Mouse (Mus musculus) lung, embryonic 14.5 days (tissue): Measurements from ENCODE around the gene Recql5. TPM values are rescaled to one million over a fixed set of nuclear protein-coding genes. Genes with fewer than 3 reads are reported as not detected.

ENCODE experiments used
- ATAC-seq: fragments of 200-750 bp; cut with Nextera tagmentation; 2 replicates; pipeline ENCODE4 v1.8.0; 2017; ENCODE audit warnings: mild to moderate bottlenecking, moderate TSS enrichment, moderate library complexity; ENCODE audit not compliant: insufficient read depth
- DNase-seq: peaks from one replicate; pipeline ENCODE4 v3.0.0-alpha.2; 2015
- H3K27ac ChIP-seq: fragments of 300-500 bp; sonication (generic); 2 replicates; pipeline ENCODE4 v1.5.1; 2014; ENCODE audit warnings: low read depth, mild to moderate bottlenecking, moderate library complexity
- H3K27me3 ChIP-seq: fragments of 300-500 bp; sonication (generic); 2 replicates; pipeline ENCODE4 v1.6.1; 2014; ENCODE audit warnings: low read length, control low read depth; ENCODE audit not compliant: insufficient read depth
- H3K36me3 ChIP-seq: fragments of 300-500 bp; sonication (generic); 2 replicates; pipeline ENCODE4 v1.6.1; 2014; ENCODE audit warnings: control low read depth; ENCODE audit not compliant: insufficient read depth
- H3K4me1 ChIP-seq: fragments of 300-500 bp; sonication (generic); 2 replicates; pipeline ENCODE4 v1.6.1; 2014; ENCODE audit warnings: antibody characterized with exemption, control low read depth; ENCODE audit not compliant: insufficient read depth
- H3K4me2 ChIP-seq: fragments of 300-500 bp; sonication (generic); 2 replicates; pipeline ENCODE4 v1.6.1; 2014; ENCODE audit warnings: mild to moderate bottlenecking
- H3K4me3 ChIP-seq: fragments of 300-500 bp; sonication (generic); 2 replicates; pipeline ENCODE4 v1.5.1; 2014; ENCODE audit warnings: low read depth, low read length
- H3K9ac ChIP-seq: fragments of 300-500 bp; sonication (generic); 2 replicates; pipeline ENCODE4 v1.6.1; 2014
- H3K9me3 ChIP-seq: fragments of 300-500 bp; sonication (generic); 2 replicates; pipeline ENCODE4 v1.6.1; 2016; ENCODE audit warnings: low read depth, low read length, control low read depth
- CTCF ChIP-seq: IDR thresholded peaks from 2 replicates; pipeline ENCODE4 v1.5.1; 2016; ENCODE audit warnings: antibody characterized with exemption, low read depth
- WGBS: fragments of 180-500 bp; shearing (Covaris S2); extraction: QIAGEN DNeasy Blood & Tissue Kit; methylation state at CpG from one replicate; pipeline ENCODE4 v1.1.7; 2014; 5-methylcytosine and 5-hydroxymethylcytosine counted together
- polyA plus RNA-seq: library from polyadenylated mRNA; unstranded; fragments of >200 nt; fragmentation: Nextera tagmentation; extraction: Ambion mirVana; gene quantifications from 2 replicates; pipeline ENCODE4 v1.2.1, GENCODE M21; 2014

Gene Recql5
- polyA plus RNA-seq, 1 experiment from 2014 or later: 21.7 TPM

- Histone ChIP-seq H3K4me1 (peaks cover 31% of the 10 kb centered on the region), H3K9ac (no peak overlapping the region), H3K4me2 (no peak overlapping the region), H3K4me3 (no peak overlapping the region), H3K9me3 (no peaks in the 10 kb centered on the region), H3K27ac (no peak overlapping the region), H3K36me3 (0 out of 2 replicates have a peak, but pooled peaks cover 3% of the 10 kb centered on the region), H3K27me3 (no peaks in the 10 kb centered on the region)
- ATAC-seq (no peak), DNase-seq (no peak)
- TF ChIP-seq CTCF: no peak
- WGBS: 78% methylated on average over 3 of the region's 3 CpGs
These were observed 27.2 kb downstream of the Recql5 start for GRCm38 (mm10) chr11:115906116-115906515.

- Histone ChIP-seq H3K9me3 (no peaks in the 10 kb centered on the region), H3K36me3 (0 out of 2 replicates have a peak, but pooled peaks cover 3% of the 10 kb centered on the region), H3K4me1 (peaks cover 36% of the 10 kb centered on the region), H3K27me3 (no peaks in the 10 kb centered on the region), H3K4me3 (peak overlapping the region; percentile 4; the same call in 1 of the 2 replicates), H3K27ac (peak overlapping the region; percentile 77), H3K9ac (0 out of 2 replicates have a peak overlapping the region, but pooled peaks have one; percentile 8), H3K4me2 (peak overlapping the region; percentile 37; the same call in 1 of the 2 replicates)
- ATAC-seq (peak; percentile 50), DNase-seq (peak; percentile 66)
- peak; percentile 24; the same call in 1 of the 2 replicates for TF ChIP-seq CTCF
- 43% methylated on average over 16 of the region's 16 CpGs for WGBS
These were observed 28.1 kb downstream of the Recql5 start for GRCm38 (mm10) chr11:115904956-115905790.

GRCm38 (mm10) chr11:115904231-115904955 is 28.9 kb downstream of the Recql5 start:
- TF ChIP-seq CTCF: no peak
- Histone ChIP-seq H3K4me1 (peaks cover 40% of the 10 kb centered on the region), H3K4me2 (no peak overlapping the region), H3K36me3 (0 out of 2 replicates have a peak, but pooled peaks cover 3% of the 10 kb centered on the region), H3K27me3 (no peaks in the 10 kb centered on the region), H3K27ac (peak overlapping the region; percentile 78), H3K9ac (0 out of 2 replicates have a peak overlapping the region, but pooled peaks have one; percentile 8), H3K4me3 (peak overlapping the region; percentile 4; the same call in 1 of the 2 replicates), H3K9me3 (no peaks in the 10 kb centered on the region)
- no peak for ATAC-seq
- WGBS: 63% methylated on average over 8 of the region's 8 CpGs
- DNase-seq: no peak

GRCm38 (mm10) chr11:115903384-115904230 is 29.7 kb downstream of the Recql5 start:
- H3K36me3 ChIP-seq: 0 out of 2 replicates have a peak, but pooled peaks cover 3% of the 10 kb centered on the region
- 47% methylated on average over 11 of the region's 11 CpGs for WGBS
- TF ChIP-seq CTCF: no peak
- ATAC-seq (peak; percentile 44), DNase-seq (peak; percentile 34)
- no peaks in the 10 kb centered on the region for H3K9me3 ChIP-seq
- H3K4me1 ChIP-seq: peaks cover 40% of the 10 kb centered on the region
- H3K4me3 ChIP-seq: no peak overlapping the region
- H3K9ac ChIP-seq: peak overlapping the region; percentile 20; the same call in 1 of the 2 replicates
- H3K27me3 ChIP-seq: no peaks in the 10 kb centered on the region
- peak overlapping the region; percentile 78 for H3K27ac ChIP-seq
- H3K4me2 ChIP-seq: peak overlapping the region; percentile 18; the same call in 1 of the 2 replicates

GRCm38 (mm10) chr11:115902831-115903230 is 30.4 kb downstream of the Recql5 start:
- H3K4me2 ChIP-seq: peak overlapping the region; percentile 10; the same call in 1 of the 2 replicates
- no peak for ATAC-seq
- peak; percentile 70 for DNase-seq
- no peak overlapping the region for H3K4me3 ChIP-seq
- no peaks in the 10 kb centered on the region for H3K27me3 ChIP-seq
- H3K27ac ChIP-seq: peak overlapping the region; percentile 83
- 60% methylated on average over 1 of the region's 1 CpGs for WGBS
- H3K4me1 ChIP-seq: peaks cover 40% of the 10 kb centered on the region
- no peak overlapping the region for H3K9ac ChIP-seq
- H3K9me3 ChIP-seq: no peaks in the 10 kb centered on the region
- 0 out of 2 replicates have a peak, but pooled peaks cover 3% of the 10 kb centered on the region for H3K36me3 ChIP-seq
- TF ChIP-seq CTCF: no peak

- no peak overlapping the region for H3K4me3 ChIP-seq
- no peak overlapping the region; the same call in 1 of the 2 replicates for H3K9ac ChIP-seq
- H3K36me3 ChIP-seq: 0 out of 2 replicates have a peak, but pooled peaks cover 6% of the 10 kb centered on the region
- H3K27ac ChIP-seq: peak overlapping the region; percentile 83
- 73% methylated on average over 5 of the region's 5 CpGs for WGBS
- DNase-seq (no peak), ATAC-seq (no peak)
- H3K27me3 ChIP-seq: no peaks in the 10 kb centered on the region
- peak overlapping the region; percentile 10; the same call in 1 of the 2 replicates for H3K4me2 ChIP-seq
- no peaks in the 10 kb centered on the region for H3K9me3 ChIP-seq
- TF ChIP-seq CTCF: no peak
- H3K4me1 ChIP-seq: peaks cover 40% of the 10 kb centered on the region
These were observed 31.1 kb downstream of the Recql5 start for GRCm38 (mm10) chr11:115902177-115902576.
